Mouse (Mus musculus): ENCODE data around the gene Dock3. TPM values are rescaled to one million over a fixed set of nuclear protein-coding genes. Genes with fewer than 3 reads are reported as not detected.

Gene Dock3
- polyA plus RNA-seq, 1 experiment from 2014 or later, result 0.64 TPM

- Histone ChIP-seq H3K4me3 (ENCODE audit: low read length) (no peak overlapping the region), H3K4me2 (ENCODE audit: low read depth, low read length) (no peak overlapping the region), H3K4me1 (ENCODE audit: control insufficient read depth, insufficient read depth, low read length) (no peaks in the 10 kb centered on the region), H3K36me3 (ENCODE audit: control insufficient read depth, insufficient read depth, low read length) (no peaks in the 10 kb centered on the region), H3K9me3 (ENCODE audit: control insufficient read depth, low read length) (no peaks in the 10 kb centered on the region), H3K27ac (ENCODE audit: low read length) (no peak overlapping the region), H3K9ac (ENCODE audit: low read depth, low read length) (no peak overlapping the region), H3K27me3 (replicated peaks; ENCODE audit: control insufficient read depth, insufficient read depth, low read length) (no peaks in the 10 kb centered on the region)
- no peak for ATAC-seq
- 70% methylated on average over 10 of the region's 10 CpGs for WGBS
Measured at GRCm38 (mm10) chr9:107273184-107273583, 41.5 kb upstream of the Dock3 start.

- no peaks in the 10 kb centered on the region for H3K27me3 ChIP-seq (replicated peaks; ENCODE audit: control insufficient read depth, insufficient read depth, low read length)
- H3K4me2 ChIP-seq (ENCODE audit: low read depth, low read length), result no peak overlapping the region
- H3K4me1 ChIP-seq (ENCODE audit: control insufficient read depth, insufficient read depth, low read length), result peaks cover 7% of the 10 kb centered on the region; the same call in 1 of the 2 replicates
- H3K4me3 ChIP-seq (ENCODE audit: low read length), result no peak overlapping the region
- H3K9ac ChIP-seq (ENCODE audit: low read depth, low read length), result no peak overlapping the region
- 59% methylated on average over 4 of the region's 4 CpGs for WGBS
- no peaks in the 10 kb centered on the region for H3K36me3 ChIP-seq (ENCODE audit: control insufficient read depth, insufficient read depth, low read length)
- no peak for ATAC-seq
- no peak overlapping the region for H3K27ac ChIP-seq (ENCODE audit: low read length)
- no peaks in the 10 kb centered on the region for H3K9me3 ChIP-seq (ENCODE audit: control insufficient read depth, low read length)
Measured at GRCm38 (mm10) chr9:107272284-107272683, 40.6 kb upstream of the Dock3 start.

GRCm38 (mm10) chr9:107271177-107271938, 39.6 kb upstream of the Dock3 start:
- Histone ChIP-seq H3K4me3 (ENCODE audit: low read length) (no peak overlapping the region), H3K36me3 (ENCODE audit: control insufficient read depth, insufficient read depth, low read length) (no peaks in the 10 kb centered on the region), H3K27me3 (replicated peaks; ENCODE audit: control insufficient read depth, insufficient read depth, low read length) (no peaks in the 10 kb centered on the region), H3K9ac (ENCODE audit: low read depth, low read length) (no peak overlapping the region), H3K27ac (ENCODE audit: low read length) (no peak overlapping the region), H3K4me2 (ENCODE audit: low read depth, low read length) (no peak overlapping the region), H3K4me1 (ENCODE audit: control insufficient read depth, insufficient read depth, low read length) (peaks cover 8% of the 10 kb centered on the region; the same call in 1 of the 2 replicates), H3K9me3 (ENCODE audit: control insufficient read depth, low read length) (no peaks in the 10 kb centered on the region)
- WGBS, result 69% methylated on average over 7 of the region's 7 CpGs
- no peak for ATAC-seq

DNA sequence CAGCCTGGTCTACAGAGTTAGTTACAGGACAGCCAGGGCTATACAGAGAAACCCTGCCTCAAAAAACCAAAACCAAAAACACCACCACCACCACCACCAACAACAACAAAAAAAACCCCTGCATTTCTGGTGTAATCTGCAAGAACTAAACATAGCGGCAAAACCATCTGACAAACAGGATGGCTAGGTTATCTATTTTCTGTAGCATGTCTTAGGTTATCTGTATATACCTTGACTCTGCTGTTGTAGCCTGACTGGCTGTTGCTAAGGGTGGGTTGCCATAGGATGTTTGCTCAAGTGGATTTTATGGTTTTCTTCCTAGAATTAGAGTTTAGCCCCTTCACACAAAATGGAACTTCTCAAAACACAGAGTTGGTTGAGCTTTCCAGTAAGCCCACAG, 38.1 kb upstream of the Dock3 start:
- no peak overlapping the region for H3K27ac ChIP-seq (ENCODE audit: low read length)
- WGBS, result 79% methylated on average over 1 of the region's 1 CpGs
- ATAC-seq, result no peak
- H3K36me3 ChIP-seq (ENCODE audit: control insufficient read depth, insufficient read depth, low read length), result no peaks in the 10 kb centered on the region
- H3K4me3 ChIP-seq (ENCODE audit: low read length), result no peak overlapping the region
- no peak overlapping the region for H3K4me2 ChIP-seq (ENCODE audit: low read depth, low read length)
- no peaks in the 10 kb centered on the region for H3K9me3 ChIP-seq (ENCODE audit: control insufficient read depth, low read length)
- peaks cover 13% of the 10 kb centered on the region for H3K4me1 ChIP-seq (ENCODE audit: control insufficient read depth, insufficient read depth, low read length)
- H3K9ac ChIP-seq (ENCODE audit: low read depth, low read length), result no peak overlapping the region
- no peaks in the 10 kb centered on the region for H3K27me3 ChIP-seq (replicated peaks; ENCODE audit: control insufficient read depth, insufficient read depth, low read length)

- Histone ChIP-seq H3K4me3 (ENCODE audit: low read length) (no peak overlapping the region), H3K27ac (ENCODE audit: low read length) (no peak overlapping the region), H3K4me2 (ENCODE audit: low read depth, low read length) (no peak overlapping the region), H3K27me3 (replicated peaks; ENCODE audit: control insufficient read depth, insufficient read depth, low read length) (no peaks in the 10 kb centered on the region), H3K9me3 (ENCODE audit: control insufficient read depth, low read length) (no peaks in the 10 kb centered on the region), H3K36me3 (ENCODE audit: control insufficient read depth, insufficient read depth, low read length) (no peaks in the 10 kb centered on the region), H3K4me1 (ENCODE audit: control insufficient read depth, insufficient read depth, low read length) (peaks cover 13% of the 10 kb centered on the region), H3K9ac (ENCODE audit: low read depth, low read length) (no peak overlapping the region)
- WGBS, result 33% methylated on average over 4 of the region's 4 CpGs
- ATAC-seq, result peak; percentile 32; the same call in 1 of the 2 replicates
Measured at GRCm38 (mm10) chr9:107267721-107268402, 36.2 kb upstream of the Dock3 start.

GRCm38 (mm10) chr9:107267028-107267427, 35.3 kb upstream of the Dock3 start:
- Histone ChIP-seq H3K4me3 (ENCODE audit: low read length) (no peak overlapping the region), H3K9ac (ENCODE audit: low read depth, low read length) (no peak overlapping the region), H3K9me3 (ENCODE audit: control insufficient read depth, low read length) (no peaks in the 10 kb centered on the region), H3K36me3 (ENCODE audit: control insufficient read depth, insufficient read depth, low read length) (no peaks in the 10 kb centered on the region), H3K4me1 (ENCODE audit: control insufficient read depth, insufficient read depth, low read length) (peaks cover 13% of the 10 kb centered on the region), H3K27me3 (replicated peaks; ENCODE audit: control insufficient read depth, insufficient read depth, low read length) (no peaks in the 10 kb centered on the region), H3K4me2 (ENCODE audit: low read depth, low read length) (no peak overlapping the region), H3K27ac (ENCODE audit: low read length) (no peak overlapping the region)
- WGBS, result 46% methylated on average over 1 of the region's 1 CpGs
- ATAC-seq, result peak; percentile 53; the same call in 1 of the 2 replicates

GRCm38 (mm10) chr9:107264731-107265130, 33.0 kb upstream of the Dock3 start:
- Histone ChIP-seq H3K4me3 (ENCODE audit: low read length) (no peak overlapping the region), H3K27ac (ENCODE audit: low read length) (no peak overlapping the region), H3K4me2 (ENCODE audit: low read depth, low read length) (no peak overlapping the region), H3K36me3 (ENCODE audit: control insufficient read depth, insufficient read depth, low read length) (no peaks in the 10 kb centered on the region), H3K4me1 (ENCODE audit: control insufficient read depth, insufficient read depth, low read length) (peaks cover 13% of the 10 kb centered on the region), H3K27me3 (replicated peaks; ENCODE audit: control insufficient read depth, insufficient read depth, low read length) (no peaks in the 10 kb centered on the region), H3K9ac (ENCODE audit: low read depth, low read length) (no peak overlapping the region), H3K9me3 (ENCODE audit: control insufficient read depth, low read length) (no peaks in the 10 kb centered on the region)
- ATAC-seq, result no peak
- 63% methylated on average over 3 of the region's 3 CpGs for WGBS

DNA sequence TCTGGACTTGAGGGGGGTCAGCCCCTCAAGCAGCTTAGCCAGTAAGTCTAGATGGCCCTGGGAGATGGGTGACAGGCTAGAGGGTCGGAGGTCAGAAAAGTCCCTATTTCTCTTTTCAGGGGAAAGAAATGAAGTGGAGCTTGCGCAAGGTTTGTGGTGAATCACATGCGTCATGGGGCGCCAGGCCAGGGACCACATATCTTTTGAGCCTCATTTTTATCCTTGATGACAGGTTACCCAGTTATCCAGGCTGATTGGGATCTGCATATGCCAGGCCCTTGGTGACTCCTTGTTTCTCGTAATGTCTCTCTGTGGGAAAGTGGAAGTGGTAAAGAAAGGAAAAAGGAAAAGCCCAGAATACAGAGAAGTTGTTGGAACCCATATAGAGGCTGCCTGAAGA, 32.2 kb upstream of the Dock3 start:
- WGBS, result 92% methylated on average over 5 of the region's 5 CpGs
- ATAC-seq, result no peak

GRCm38 (mm10) chr9:107262375-107262774, 30.7 kb upstream of the Dock3 start:
- Histone ChIP-seq H3K4me2 (ENCODE audit: low read depth, low read length) (no peak overlapping the region), H3K27ac (ENCODE audit: low read length) (no peak overlapping the region), H3K4me1 (ENCODE audit: control insufficient read depth, insufficient read depth, low read length) (peaks cover 7% of the 10 kb centered on the region; the same call in 1 of the 2 replicates), H3K9me3 (ENCODE audit: control insufficient read depth, low read length) (no peaks in the 10 kb centered on the region), H3K27me3 (replicated peaks; ENCODE audit: control insufficient read depth, insufficient read depth, low read length) (no peaks in the 10 kb centered on the region), H3K36me3 (ENCODE audit: control insufficient read depth, insufficient read depth, low read length) (no peaks in the 10 kb centered on the region), H3K9ac (ENCODE audit: low read depth, low read length) (no peak overlapping the region), H3K4me3 (ENCODE audit: low read length) (no peak overlapping the region)
- no peak for ATAC-seq
- 74% methylated on average over 7 of the region's 7 CpGs for WGBS

More for the DNA sequence above, 32.2 kb upstream of the Dock3 start:
- Histone ChIP-seq H3K4me2 (ENCODE audit: low read depth, low read length) (no peak overlapping the region), H3K9me3 (ENCODE audit: control insufficient read depth, low read length) (no peaks in the 10 kb centered on the region), H3K4me1 (ENCODE audit: control insufficient read depth, insufficient read depth, low read length) (peaks cover 13% of the 10 kb centered on the region), H3K36me3 (ENCODE audit: control insufficient read depth, insufficient read depth, low read length) (no peaks in the 10 kb centered on the region), H3K27me3 (replicated peaks; ENCODE audit: control insufficient read depth, insufficient read depth, low read length) (no peaks in the 10 kb centered on the region), H3K9ac (ENCODE audit: low read depth, low read length) (no peak overlapping the region; the same call in 1 of the 2 replicates), H3K27ac (ENCODE audit: low read length) (no peak overlapping the region), H3K4me3 (ENCODE audit: low read length) (no peak overlapping the region)

Measured in intestine, embryonic 16.5 days (tissue).